13 mouse cellular contexts compared by ENCODE assay signal in the genomic region with DNA sequence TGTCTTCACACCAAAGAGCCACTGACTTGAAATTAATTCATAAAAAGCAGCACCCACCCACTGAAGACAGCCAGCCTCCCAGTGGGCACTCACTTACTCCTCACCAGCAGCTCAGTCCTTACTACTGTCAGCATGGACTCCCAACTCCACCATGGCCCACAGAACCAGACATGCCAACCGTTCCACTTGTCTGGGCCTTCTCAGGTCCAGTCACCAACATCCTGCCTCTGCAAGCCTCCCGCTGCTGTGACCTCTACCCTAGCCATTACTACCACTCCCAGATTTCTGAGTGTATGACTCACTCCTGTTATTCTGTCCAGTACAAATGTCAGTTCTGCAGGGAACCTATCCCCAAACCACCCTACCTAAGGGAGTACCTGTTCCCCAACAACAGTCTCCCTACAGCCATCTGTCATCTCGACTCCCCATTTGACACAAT. TPM values are rescaled to one million over a fixed set of nuclear protein-coding genes. Genes with fewer than 3 reads are reported as not detected.
DNase-seq lines count a peak whose midpoint lies in the region; ATAC-seq and TF ChIP-seq lines count a peak whose summit lies in the region.
"Had no signal": no experiment of that assay in that cellular context is flagged by ENCODE, and none has a peak within 500 bp of the region (broad histone marks: within the 10 kb centered on the region; RNA-seq: fewer than 3 reads in every experiment).

No protein-coding gene starts in this region.

- H3K9ac ChIP-seq in forebrain, embryonic 16.5 days (replicated peaks; ENCODE audit: low read depth, low read length) = no peak overlapping the region
- no peak overlapping the region for H3K9ac ChIP-seq in lung, embryonic 16.5 days (ENCODE audit: low read length)
- H3K9ac ChIP-seq in hindbrain, embryonic 13.5 days = no peak overlapping the region
- H3K9ac ChIP-seq in forebrain, embryonic 12.5 days = no peak overlapping the region
- H3K9ac ChIP-seq: embryonic facial prominence, embryonic 13.5 days; limb, embryonic 12.5 days had no signal

- WGBS in forebrain, embryonic 10.5 days = 90% methylated on average over 3 of the region's 3 CpGs
- 92% methylated on average over 3 of the region's 3 CpGs for WGBS in forebrain, embryonic 16.5 days
- WGBS in lung, embryonic 16.5 days = 74% methylated on average over 3 of the region's 3 CpGs
- WGBS in lung, adult 2 months = 39% methylated on average over 3 of the region's 3 CpGs
- WGBS in small intestine, adult 2 months = 35% methylated on average over 3 of the region's 3 CpGs
- 85% methylated on average over 3 of the region's 3 CpGs for WGBS in hindbrain, embryonic 13.5 days
- WGBS in forebrain, embryonic 12.5 days = 81% methylated on average over 3 of the region's 3 CpGs

- TF ChIP-seq CTCF in lung, adult 2 months (IDR thresholded peaks at IDR 0.05; ENCODE audit: insufficient read depth, low read length) = no peak
- TF ChIP-seq CTCF in small intestine, adult 2 months (IDR thresholded peaks at IDR 0.05; ENCODE audit: extremely low read depth, insufficient read length, insufficient replicate concordance, low read depth, low read length) = no peak

- H3K27ac ChIP-seq in forebrain, embryonic 10.5 days = 0 out of 2 replicates have a peak overlapping the region, but pooled peaks have one; percentile 21
- no peak overlapping the region for H3K27ac ChIP-seq in forebrain, embryonic 16.5 days (ENCODE audit: low read length)
- H3K27ac ChIP-seq in lung, embryonic 16.5 days (ENCODE audit: low read length) = no peak overlapping the region
- H3K27ac ChIP-seq in small intestine, adult 2 months (ENCODE audit: insufficient read depth, low read depth, low read length) = peak overlapping the region; percentile 41; the same call in 1 of the 2 replicates
- no peak overlapping the region for H3K27ac ChIP-seq in hindbrain, embryonic 13.5 days
- no peak overlapping the region for H3K27ac ChIP-seq in forebrain, embryonic 12.5 days
- H3K27ac ChIP-seq: embryonic facial prominence, embryonic 13.5 days; limb, embryonic 12.5 days had no signal

- TF ChIP-seq POLR2A in lung, adult 2 months (IDR thresholded peaks at IDR 0.05; ENCODE audit: borderline replicate concordance, extremely low read depth, low read depth, low read length) = no peak
- TF ChIP-seq POLR2A in small intestine, adult 2 months (IDR thresholded peaks at IDR 0.05; ENCODE audit: low read depth, low read length) = 0 out of 2 replicates have a peak, but pooled peaks have one; percentile 18

- H3K4me2 ChIP-seq in forebrain, embryonic 16.5 days (ENCODE audit: low read length) = no peak overlapping the region
- H3K4me2 ChIP-seq in lung, embryonic 16.5 days (ENCODE audit: low read depth, low read length) = no peak overlapping the region
- no peak overlapping the region for H3K4me2 ChIP-seq in hindbrain, embryonic 13.5 days
- H3K4me2 ChIP-seq in forebrain, embryonic 12.5 days = no peak overlapping the region
- H3K4me2 ChIP-seq: embryonic facial prominence, embryonic 13.5 days; limb, embryonic 12.5 days had no signal

- ATAC-seq in forebrain, embryonic 16.5 days = no peak
- ATAC-seq in lung, embryonic 16.5 days (ENCODE audit: low read depth) = 0 out of 2 replicates have a peak, but pooled peaks have one; percentile 5
- no peak for ATAC-seq in hindbrain, embryonic 13.5 days (ENCODE audit: low FRiP score)
- ATAC-seq in forebrain, embryonic 12.5 days (ENCODE audit: low FRiP score) = no peak
- ATAC-seq: midbrain, embryonic 16.5 days had no signal

- H3K9me3 ChIP-seq in forebrain, embryonic 10.5 days = no peaks in the 10 kb centered on the region
- no peaks in the 10 kb centered on the region for H3K9me3 ChIP-seq in forebrain, embryonic 16.5 days (ENCODE audit: control insufficient read depth, low read length)
- H3K9me3 ChIP-seq in lung, embryonic 16.5 days (ENCODE audit: control insufficient read depth, low read length) = no peaks in the 10 kb centered on the region
- H3K9me3 ChIP-seq in hindbrain, embryonic 13.5 days = no peaks in the 10 kb centered on the region
- H3K9me3 ChIP-seq in forebrain, embryonic 12.5 days = no peaks in the 10 kb centered on the region
- H3K9me3 ChIP-seq: embryonic facial prominence, embryonic 13.5 days; limb, embryonic 12.5 days had no signal

- no peak for DNase-seq in forebrain, embryonic 10.5 days (ENCODE audit: extremely low spot score, low spot score)
- no peak for DNase-seq in lung, adult 2 months
- peak; percentile 41 for DNase-seq in adrenal gland, postnatal 14 days
- DNase-seq: right cerebral cortex, adult 18-20 months; thymus, adult 18-20 months had no signal

- H3K4me1 ChIP-seq in forebrain, embryonic 10.5 days = peaks cover 18% of the 10 kb centered on the region
- peaks cover 4% of the 10 kb centered on the region; the same call in 1 of the 2 replicates for H3K4me1 ChIP-seq in forebrain, embryonic 16.5 days (replicated peaks; ENCODE audit: control insufficient read depth, insufficient read depth, low read length)
- peaks cover 21% of the 10 kb centered on the region for H3K4me1 ChIP-seq in lung, embryonic 16.5 days (replicated peaks; ENCODE audit: control insufficient read depth, insufficient read depth, low read length)
- peaks cover 20% of the 10 kb centered on the region for H3K4me1 ChIP-seq in lung, adult 2 months (ENCODE audit: control insufficient read depth, insufficient read depth, low read length)
- peaks cover 19% of the 10 kb centered on the region for H3K4me1 ChIP-seq in small intestine, adult 2 months (ENCODE audit: control insufficient read depth, insufficient read depth, insufficient read length, low read length)
- peaks cover 35% of the 10 kb centered on the region for H3K4me1 ChIP-seq in hindbrain, embryonic 13.5 days (replicated peaks)
- peaks cover 31% of the 10 kb centered on the region for H3K4me1 ChIP-seq in forebrain, embryonic 12.5 days

- H3K27me3 ChIP-seq in forebrain, embryonic 10.5 days (ENCODE audit: poor library complexity, severe bottlenecking) = no peaks in the 10 kb centered on the region
- H3K27me3 ChIP-seq in forebrain, embryonic 16.5 days (replicated peaks; ENCODE audit: control insufficient read depth, insufficient read depth, low read length) = no peaks in the 10 kb centered on the region
- no peaks in the 10 kb centered on the region for H3K27me3 ChIP-seq in lung, embryonic 16.5 days (ENCODE audit: control insufficient read depth, insufficient read depth, low read depth, low read length)
- no peaks in the 10 kb centered on the region for H3K27me3 ChIP-seq in small intestine, adult 2 months (ENCODE audit: control insufficient read depth, insufficient read depth, low read length)
- H3K27me3 ChIP-seq in hindbrain, embryonic 13.5 days = no peaks in the 10 kb centered on the region
- H3K27me3 ChIP-seq in forebrain, embryonic 12.5 days = no peaks in the 10 kb centered on the region
- H3K27me3 ChIP-seq: embryonic facial prominence, embryonic 13.5 days; limb, embryonic 12.5 days had no signal

- no peak overlapping the region for H3K4me3 ChIP-seq in forebrain, embryonic 10.5 days
- no peak overlapping the region for H3K4me3 ChIP-seq in forebrain, embryonic 16.5 days (replicated peaks; ENCODE audit: low read length)
- H3K4me3 ChIP-seq in lung, embryonic 16.5 days (ENCODE audit: low read length) = no peak overlapping the region
- H3K4me3 ChIP-seq in lung, adult 2 months (replicated peaks; ENCODE audit: extremely low read depth, low read depth, low read length) = no peak overlapping the region
- H3K4me3 ChIP-seq in small intestine, adult 2 months (ENCODE audit: low read depth, low read length) = no peak overlapping the region
- no peak overlapping the region for H3K4me3 ChIP-seq in hindbrain, embryonic 13.5 days
- H3K4me3 ChIP-seq in forebrain, embryonic 12.5 days (replicated peaks) = no peak overlapping the region
- H3K4me3 ChIP-seq: embryonic facial prominence, embryonic 13.5 days; limb, embryonic 12.5 days had no signal

- peaks cover 22% of the 10 kb centered on the region for H3K36me3 ChIP-seq in forebrain, embryonic 10.5 days (replicated peaks)
- H3K36me3 ChIP-seq in forebrain, embryonic 16.5 days (ENCODE audit: control insufficient read depth, insufficient read depth) = peaks cover 7% of the 10 kb centered on the region; the same call in 1 of the 2 replicates
- H3K36me3 ChIP-seq in lung, embryonic 16.5 days (ENCODE audit: control insufficient read depth, insufficient read depth, low read length) = peaks cover 7% of the 10 kb centered on the region; the same call in 1 of the 2 replicates
- H3K36me3 ChIP-seq in small intestine, adult 2 months (ENCODE audit: control insufficient read depth, insufficient read depth, low read length) = peaks cover 12% of the 10 kb centered on the region
- H3K36me3 ChIP-seq in hindbrain, embryonic 13.5 days = peaks cover 10% of the 10 kb centered on the region
- H3K36me3 ChIP-seq in forebrain, embryonic 12.5 days (replicated peaks) = peaks cover 15% of the 10 kb centered on the region

RNA-seq across cellular contexts. Expression of a gene that starts 21.0 kb away (rescaled TPM):
- polyA plus RNA-seq in forebrain, embryonic 10.5 days (2016; fragmentation: Nextera tagmentation; extraction: Ambion mirVana) = 164 and 189 TPM in 2 replicates
- 273 and 294 TPM in 2 replicates for polyA plus RNA-seq in forebrain, embryonic 16.5 days (2015; fragmentation: Nextera tagmentation; extraction: Ambion mirVana)
- polyA plus RNA-seq in lung, embryonic 16.5 days (2015; fragmentation: Nextera tagmentation; extraction: Ambion mirVana) = 191 and 204 TPM in 2 replicates
- 27.1 and 28.9 TPM in 2 replicates for polyA plus RNA-seq in lung, adult 2 months (2012; rRNA removed)
- total RNA-seq in adrenal gland, postnatal 14 days (2021) = 68.6 and 76.1 TPM in 2 replicates
- 10.7 and 17.3 TPM in 2 replicates for polyA plus RNA-seq in small intestine, adult 2 months (2012; rRNA removed)
- 227 TPM in 2 replicates for polyA plus RNA-seq in hindbrain, embryonic 13.5 days (2015; fragmentation: Nextera tagmentation; extraction: Ambion mirVana)
- polyA plus RNA-seq in forebrain, embryonic 12.5 days (2016; fragmentation: Nextera tagmentation; extraction: Ambion mirVana) = 188 and 201 TPM in 2 replicates

Comparison
In these comparisons a context has a peak if more than half of its experiments do, and no peak if none do; other contexts are left out.
1. H3K27ac ChIP-seq: peak in forebrain, embryonic 10.5 days (single experiment) and small intestine, adult 2 months (single experiment); none in forebrain, embryonic 16.5 days (single experiment), lung, embryonic 16.5 days (single experiment), hindbrain, embryonic 13.5 days (single experiment) and forebrain, embryonic 12.5 days (single experiment).